Mouse (Mus musculus): ENCODE measurements around the gene Pea15a. TPM values are rescaled to one million over a fixed set of nuclear protein-coding genes. Genes with fewer than 3 reads are reported as not detected.

Gene Pea15a
- total RNA-seq, 2 experiments from 2014 or later: 113 TPM

DNA sequence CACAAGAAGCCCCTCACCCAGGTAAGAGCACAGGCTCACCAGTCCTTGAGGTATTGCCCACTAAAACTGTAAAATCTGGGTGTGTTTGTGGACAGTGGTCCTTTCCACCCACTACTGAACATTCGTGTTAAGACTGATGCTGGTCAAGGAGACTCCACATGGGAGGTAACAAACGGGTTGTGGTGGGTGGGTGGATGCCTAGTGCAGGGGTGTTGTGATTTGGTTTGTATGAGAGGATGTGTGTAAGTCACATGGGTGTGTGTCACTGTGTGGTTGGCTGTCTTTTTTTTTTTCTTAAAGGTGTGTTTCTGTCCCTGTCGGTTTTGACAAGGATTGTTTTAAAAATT lies 890 bp downstream of the Pea15a start:
- DNase-seq (ENCODE audit: low spot score in 2 of 2): no peak

DNA sequence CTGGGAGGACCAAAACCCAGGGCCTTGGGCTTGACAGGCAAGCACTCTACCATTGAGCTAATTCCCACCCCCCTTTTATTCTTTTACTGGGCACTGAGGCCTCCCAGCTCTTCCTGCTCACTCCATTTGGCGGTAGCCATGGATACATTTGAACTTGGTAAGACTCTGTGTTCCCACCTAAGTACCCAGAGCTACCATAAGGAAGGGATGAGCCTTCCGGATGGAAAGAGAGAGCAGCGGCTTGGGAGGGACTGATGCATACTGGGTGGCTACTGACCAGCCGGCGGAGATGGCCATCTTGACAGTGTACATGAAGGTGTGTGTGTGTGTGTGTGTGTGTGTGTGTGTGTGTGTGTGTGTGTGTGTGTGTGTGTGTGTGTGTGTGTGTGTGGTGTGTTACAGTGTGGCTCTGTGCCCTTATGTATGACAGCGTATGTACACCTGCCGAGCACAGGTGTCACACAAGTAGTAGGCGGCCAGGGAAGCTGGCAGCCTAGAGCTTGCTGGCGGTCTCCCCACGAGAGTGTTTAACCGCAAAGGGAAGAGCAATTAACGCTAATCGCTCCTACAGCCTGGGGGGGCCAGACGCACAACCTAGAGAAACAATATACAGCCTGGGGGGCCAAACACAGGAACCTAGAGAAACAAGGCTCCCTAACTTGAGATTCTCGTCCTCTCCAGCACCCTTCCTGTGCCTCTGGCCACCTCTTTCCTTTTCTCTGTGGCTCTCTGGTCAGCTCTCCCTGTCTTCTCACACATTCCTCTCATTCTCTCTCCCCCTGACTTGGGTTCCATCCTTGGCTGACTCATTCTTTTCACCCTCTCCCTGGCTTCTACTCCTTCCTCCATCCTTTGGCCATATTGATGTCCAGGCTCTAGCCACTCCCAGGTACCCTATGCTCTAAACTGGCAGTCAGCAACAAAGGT lies 1.5 kb downstream of the Pea15a start:
- no peak for DNase-seq (ENCODE audit: low spot score in 2 of 2)

DNA sequence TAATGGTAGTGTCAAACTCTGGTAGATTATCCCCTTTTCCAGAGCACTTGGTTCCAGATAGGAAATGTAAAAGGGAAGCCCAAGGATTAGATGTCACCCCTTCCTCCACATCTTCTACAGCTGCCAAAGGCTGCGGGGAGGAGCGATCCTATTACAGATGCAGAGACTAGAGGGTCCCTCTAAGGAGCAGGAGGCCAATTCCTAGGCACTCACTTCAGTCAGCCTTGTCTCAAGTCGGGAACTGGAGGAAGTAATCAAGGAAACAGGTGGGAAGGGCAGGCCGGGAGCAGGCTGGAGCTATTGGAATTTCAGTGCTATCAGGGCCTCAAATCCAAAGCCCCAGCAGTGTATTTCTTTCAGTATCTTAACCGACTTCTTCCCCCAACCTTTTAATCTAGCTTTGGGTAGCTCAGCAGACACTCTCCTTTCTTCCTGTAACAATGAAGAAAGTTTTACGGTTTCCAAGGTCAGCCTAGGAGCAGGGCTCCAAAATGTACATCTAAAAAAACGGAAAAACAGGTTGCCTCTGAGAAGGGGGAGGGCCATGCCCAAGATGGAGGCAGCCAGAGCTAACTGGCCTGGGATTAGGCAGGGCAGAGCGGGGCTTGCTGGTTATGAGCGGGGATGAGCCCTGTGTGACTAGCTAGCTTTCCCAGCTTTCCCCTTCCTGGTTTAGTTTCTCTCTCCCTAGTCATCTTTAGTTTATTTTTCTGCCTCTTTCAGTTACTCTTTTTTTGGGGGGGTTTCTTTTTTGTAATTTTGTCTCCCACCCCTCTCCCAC lies 2.4 kb downstream of the Pea15a start:
- DNase-seq (ENCODE audit: low spot score in 2 of 2): no peak

DNA sequence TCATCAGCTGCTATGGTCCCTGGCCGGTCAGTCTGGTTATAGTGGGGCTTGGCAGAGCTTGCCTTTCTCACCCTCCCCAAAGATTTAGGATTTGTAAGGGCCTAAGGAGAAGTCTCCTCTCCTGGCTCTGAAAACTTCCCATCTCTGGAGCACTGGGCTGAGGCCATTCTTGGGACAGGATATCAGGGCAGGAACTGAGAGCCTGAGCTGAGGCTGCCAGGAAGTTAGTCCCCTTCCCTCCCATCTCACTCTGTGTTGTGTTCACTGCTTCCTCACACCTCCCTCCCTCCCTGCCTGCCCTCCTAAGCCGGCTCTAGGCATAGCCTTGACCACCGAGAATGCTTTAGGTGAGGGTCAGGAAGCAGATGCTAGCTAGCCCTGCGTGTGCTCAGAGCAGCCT lies 3.0 kb downstream of the Pea15a start:
- no peak for DNase-seq (ENCODE audit: low spot score in 2 of 2)

DNA sequence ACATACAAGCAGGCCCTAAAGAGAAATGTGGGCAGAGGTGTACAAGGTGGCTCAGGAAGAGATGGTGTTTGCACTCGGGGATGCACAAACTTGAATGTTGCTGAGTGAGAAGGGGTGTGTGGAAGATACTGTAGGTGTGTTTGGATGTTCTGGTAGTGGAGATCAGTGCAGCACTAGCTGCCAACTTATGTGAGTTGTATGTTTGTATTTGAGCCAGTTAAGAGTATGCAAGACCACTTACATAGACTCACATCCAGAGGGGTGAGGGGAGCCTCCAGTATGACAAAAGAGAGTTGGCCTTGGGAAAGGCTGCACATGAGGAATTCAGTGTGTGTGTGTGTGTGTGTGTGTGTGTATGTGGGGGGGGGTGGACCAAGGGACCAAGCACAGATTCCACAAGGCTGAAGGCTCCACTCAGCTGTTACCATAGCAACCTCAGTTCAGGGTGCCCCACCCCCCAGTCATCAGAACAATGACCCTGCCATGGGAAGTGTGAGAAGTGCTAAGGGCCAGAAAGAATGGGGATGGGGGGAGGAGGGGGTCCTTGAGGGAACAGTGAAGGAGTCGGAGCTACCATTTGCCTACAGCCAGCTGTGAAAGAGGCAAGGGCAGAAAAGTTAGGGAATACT lies 3.6 kb downstream of the Pea15a start:
- no peak for DNase-seq (ENCODE audit: low spot score in 2 of 2)

DNA sequence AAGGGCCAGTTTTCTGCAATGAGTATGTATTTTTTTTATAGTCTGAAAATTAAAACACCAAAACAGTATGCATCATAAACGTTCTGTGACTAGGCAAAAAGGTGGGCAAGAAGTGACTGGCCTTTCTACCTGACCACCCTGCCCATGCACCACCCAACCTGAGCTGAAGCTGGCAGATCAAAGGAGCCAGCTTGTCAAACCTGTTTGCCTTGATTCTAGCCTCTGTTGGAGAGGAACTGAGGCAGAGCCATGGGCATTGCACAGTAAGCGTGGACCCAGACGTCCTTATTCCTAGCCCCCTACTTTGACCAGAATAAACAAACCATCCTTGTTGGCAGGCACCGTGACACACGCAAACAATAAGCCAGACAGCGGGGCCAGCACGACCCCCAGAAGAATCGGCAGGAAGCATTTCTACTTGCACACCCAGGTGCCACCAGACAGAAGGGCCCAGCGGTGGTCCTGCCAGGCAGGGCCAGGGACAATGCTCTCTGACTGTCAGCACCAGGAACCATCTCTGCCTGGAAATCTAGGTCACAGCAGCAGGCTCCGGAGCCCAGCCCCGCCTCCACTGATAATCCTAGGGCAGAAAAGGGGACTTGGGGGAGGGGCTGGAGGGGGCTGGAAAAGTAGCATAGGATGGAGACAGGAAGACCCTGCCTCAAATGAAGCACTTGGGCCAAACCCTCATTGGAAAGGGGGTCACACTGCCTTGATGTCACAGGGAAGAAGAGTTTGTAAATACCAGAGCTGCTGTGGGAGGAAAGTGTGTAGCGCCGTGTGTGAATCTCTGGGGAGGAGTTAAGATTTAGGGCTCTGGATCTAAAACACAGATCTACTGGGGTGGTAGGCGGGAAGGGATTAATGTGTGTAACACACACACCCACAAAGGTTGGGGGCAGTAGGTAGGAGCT lies 4.4 kb downstream of the Pea15a start:
- no peak for DNase-seq (ENCODE audit: low spot score in 2 of 2)

DNA sequence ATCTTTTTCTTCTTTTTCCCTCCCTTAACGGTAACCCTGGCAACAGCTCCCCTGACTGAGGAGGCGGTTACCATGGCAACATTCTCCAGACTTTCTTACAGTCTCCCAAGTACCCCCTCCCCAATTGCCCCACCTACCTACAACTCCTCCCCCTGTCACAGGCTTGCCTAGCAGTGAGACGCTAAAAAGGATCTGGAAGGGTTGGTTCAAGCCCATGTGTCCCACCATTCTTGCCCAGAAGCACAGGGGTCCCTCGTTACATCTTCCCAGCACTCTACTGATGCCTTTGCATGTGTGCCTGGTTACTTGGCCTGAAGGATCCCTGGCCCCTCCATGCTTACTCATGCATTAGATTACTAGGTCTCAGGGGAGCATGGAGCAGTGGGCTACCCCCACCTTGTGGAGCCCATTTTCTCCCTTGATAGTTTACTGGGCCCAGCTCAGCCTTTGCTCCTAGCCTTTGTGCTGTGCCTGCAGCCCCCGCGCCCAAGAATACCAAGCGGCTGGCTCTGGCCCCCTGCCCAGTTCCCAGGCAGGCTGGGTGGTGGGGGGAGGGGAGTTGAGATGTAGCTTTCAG lies 5.6 kb downstream of the Pea15a start:
- DNase-seq (ENCODE audit: low spot score in 2 of 2): no peak

DNA sequence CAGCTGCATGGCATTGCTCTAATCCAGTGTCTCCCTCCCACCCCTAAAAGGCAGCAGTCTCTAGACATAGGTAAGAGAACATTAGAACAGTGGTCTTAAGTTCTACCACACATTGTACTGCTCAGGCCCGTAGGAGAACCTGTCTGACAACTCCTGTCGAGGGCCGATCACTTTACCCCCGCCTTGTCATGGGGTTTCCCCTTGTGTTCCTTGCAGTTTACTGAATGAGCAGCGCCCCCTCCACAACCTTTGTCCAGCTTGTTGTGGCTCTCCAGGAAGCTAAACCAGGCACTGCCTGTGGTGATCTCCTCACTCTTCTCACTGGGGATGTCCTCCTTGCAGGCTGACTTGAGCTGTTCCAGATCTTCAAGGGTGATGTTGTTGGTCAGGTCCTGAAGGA lies 6.4 kb downstream of the Pea15a start:
- no peak for DNase-seq (ENCODE audit: low spot score in 2 of 2)

DNA sequence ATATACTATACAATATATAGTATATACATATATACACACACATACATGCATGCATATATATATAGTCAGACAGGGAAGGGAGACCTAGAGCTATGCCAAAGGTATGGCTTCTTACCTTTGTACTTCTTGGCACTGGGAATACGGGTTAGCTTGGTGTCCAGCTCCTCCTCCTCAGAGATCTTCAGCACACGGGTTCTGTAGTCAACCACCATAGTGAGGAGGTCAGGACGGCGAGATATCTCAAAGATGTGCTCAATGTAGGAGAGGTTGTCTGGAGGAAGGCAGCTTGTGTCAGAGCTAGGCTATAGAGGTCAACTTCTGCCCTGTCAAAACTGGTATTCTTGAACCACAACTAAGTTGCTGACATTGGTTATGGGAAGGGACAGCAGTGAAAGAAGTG lies 7.6 kb downstream of the Pea15a start:
- DNase-seq (ENCODE audit: low spot score in 2 of 2): no peak

DNA sequence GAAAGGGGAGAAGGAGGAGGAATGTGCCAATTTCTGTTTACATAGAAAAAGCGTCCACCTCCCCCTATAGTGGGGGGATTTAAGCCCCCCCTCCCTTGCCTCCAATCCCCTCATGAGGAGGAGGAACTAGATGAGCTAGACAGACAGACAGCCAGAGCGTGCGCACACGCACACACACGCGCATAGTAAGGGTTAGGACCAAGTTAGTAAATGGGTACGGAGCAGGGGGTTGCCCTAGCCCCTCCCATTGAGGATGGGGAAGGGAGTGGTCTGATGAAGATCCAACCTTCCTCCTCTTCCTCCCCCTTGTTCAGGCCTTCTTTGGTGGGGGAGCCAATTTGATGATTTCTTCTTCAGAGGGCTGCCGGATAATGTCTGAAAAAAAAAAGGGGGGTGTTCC lies 8.3 kb downstream of the Pea15a start:
- no peak for DNase-seq (ENCODE audit: low spot score in 2 of 2)

DNA sequence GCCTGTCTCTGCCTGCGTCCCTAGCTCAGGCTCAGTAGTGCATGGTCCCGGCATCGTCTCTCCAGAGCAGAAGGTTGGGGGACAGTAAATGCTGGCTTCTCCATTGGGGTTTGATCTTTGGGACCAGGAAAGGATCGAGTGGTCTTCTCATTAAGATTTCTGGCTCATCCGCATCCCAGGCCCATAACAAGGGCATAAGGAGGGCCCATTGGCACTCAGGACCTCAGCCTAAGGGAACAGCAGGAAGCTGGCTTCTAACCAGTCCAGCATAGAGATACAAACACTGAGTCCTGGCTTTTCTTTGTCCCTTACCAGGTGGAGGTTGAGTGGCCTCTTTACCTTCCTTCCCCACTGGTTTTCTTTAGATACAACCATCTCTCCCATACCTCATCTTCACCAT lies 8.8 kb downstream of the Pea15a start:
- no peak for DNase-seq (ENCODE audit: low spot score in 2 of 2)

DNA sequence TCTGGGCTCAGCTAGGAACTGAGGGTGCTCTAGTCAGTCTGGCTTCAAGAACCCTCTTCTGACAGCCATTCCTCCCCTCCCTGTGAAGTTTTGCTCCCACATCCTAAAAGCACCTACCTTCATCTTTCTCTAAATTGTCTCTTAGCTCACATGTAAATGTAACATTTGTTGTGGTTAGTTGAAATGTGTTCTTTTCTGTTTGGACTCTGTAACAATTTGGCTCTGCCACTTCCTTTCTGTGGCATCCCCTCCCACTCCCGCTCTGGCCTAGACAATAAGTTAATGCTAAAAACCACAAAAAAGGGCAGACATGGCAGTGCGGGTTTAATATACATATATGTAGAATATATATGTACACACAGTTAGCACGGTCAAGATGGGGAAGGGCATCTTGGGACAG lies 9.5 kb downstream of the Pea15a start:
- DNase-seq (ENCODE audit: low spot score in 2 of 2): no peak

DNA sequence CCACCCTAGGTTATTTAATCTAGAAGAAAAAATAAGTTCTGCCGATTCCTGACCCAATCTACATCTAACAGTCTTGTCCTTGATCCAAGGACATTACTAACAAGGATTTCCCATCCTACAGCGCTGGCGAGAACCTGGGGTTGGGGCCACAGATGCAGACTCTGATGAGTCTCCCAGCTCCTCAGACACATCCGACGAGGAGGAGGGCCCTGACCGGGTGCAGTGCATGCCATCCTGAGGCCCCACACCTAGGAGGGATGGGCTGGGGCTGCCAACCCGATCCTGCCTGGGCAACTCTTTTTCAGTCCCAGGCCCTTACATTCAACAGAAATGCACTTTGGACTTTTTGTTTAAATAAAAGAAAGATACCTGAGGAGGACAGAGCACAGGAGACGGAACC lies 12.2 kb downstream of the Pea15a start:
- DNase-seq (ENCODE audit: low spot score in 2 of 2): peak in 1 of 2 experiments; percentile 8

DNA sequence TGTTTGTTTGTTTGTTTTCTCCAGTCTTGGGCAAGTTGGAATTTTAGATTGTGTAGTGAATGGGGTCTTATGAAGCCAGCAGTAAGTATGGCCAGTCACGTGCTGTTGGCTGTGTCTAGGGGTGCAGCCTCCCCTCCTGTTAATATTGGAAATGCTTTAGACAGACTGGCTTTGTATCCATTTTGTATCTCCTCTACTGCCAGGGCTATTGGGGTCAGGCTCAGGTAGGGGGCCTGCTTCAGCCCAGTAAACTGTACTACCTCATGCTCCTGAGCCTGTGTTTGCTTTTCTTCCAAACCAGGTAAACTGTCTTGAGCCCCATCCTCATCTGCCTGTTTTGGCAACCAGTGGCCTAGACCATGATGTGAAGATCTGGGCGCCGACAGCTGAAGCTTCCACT lies 14.4 kb downstream of the Pea15a start:
- no peak for DNase-seq (ENCODE audit: low spot score in 2 of 2)

DNA sequence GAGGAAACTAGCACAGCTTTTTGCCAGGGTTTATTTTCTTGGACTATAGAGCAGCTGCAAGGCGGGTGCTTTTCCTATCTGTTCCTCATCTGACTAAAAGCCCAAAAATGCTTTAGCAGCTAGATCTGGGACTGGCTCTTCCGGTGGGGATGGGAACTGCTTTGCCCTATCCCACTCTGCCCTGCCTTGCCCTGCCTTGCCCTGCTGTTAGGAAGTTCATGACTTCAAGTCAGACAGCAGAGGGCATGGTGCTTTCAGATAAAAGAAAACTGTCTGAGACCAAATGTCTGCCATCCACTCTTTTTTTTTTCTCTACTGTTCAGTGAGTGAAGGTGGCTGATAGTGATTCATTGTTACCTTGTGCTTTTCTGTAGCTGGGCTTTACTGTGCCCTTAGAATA lies 15.0 kb downstream of the Pea15a start:
- DNase-seq (ENCODE audit: low spot score in 2 of 2): no peak

DNA sequence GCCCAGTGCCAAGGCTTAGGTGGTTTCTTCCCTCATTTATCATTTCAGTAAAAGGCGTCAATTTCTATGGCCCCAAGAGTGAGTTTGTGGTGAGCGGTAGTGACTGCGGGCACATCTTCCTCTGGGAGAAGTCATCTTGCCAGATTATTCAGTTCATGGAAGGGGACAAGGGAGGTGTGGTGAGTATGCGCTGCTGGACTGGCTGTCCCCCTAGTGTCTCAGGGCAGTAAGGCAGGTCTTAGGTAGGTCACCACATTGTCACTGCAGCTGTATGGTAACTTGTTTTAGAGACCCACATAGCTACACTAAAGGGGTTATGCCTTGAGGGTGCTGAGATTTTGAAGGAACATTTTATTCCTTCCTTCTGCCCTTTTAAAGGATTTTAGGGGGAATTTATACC lies 17.7 kb downstream of the Pea15a start:
- DNase-seq (ENCODE audit: low spot score in 2 of 2): no peak

DNA sequence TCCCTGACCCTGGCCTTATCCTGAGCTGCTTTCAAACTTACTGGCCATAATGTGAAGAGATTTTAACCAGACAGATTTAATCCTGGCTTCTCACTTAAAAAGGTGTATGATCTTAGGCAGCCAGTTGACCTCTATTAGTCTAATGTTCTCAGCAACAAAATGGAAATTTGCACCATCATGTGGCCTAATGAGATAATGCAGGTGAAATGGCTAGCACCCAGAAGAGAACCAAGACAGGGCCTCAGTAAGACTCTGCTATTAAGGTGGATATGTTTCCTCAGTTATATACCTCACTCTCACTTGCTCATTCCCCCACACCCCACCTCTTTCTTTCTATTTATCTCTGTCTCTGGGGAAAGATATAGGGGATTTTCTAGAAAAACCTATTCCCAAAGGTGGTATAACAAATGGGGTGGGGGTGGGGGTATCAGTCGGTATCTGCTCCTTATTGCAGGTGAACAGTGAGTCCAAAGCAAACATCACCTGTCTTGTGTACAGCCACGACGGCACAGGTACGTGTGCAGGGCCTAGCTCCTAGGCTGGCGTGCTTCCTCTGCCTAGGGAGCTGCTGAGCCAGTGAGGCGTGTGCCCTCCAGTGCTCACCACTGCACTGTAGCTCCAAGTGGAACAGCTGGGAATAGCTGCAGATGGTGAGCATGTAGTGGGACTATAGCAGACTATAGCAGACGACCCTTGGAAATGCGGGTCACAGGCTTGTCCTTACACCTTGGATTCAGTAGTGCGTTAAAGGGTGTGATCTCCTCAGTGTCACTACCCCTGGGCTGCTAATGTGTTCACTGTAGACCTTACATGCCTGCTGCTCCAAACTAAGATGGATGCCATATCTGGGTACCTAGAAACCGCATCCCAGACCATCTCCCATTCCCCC lies 20.0 kb downstream of the Pea15a start:
- no peak for DNase-seq (ENCODE audit: low spot score in 2 of 2)

DNA sequence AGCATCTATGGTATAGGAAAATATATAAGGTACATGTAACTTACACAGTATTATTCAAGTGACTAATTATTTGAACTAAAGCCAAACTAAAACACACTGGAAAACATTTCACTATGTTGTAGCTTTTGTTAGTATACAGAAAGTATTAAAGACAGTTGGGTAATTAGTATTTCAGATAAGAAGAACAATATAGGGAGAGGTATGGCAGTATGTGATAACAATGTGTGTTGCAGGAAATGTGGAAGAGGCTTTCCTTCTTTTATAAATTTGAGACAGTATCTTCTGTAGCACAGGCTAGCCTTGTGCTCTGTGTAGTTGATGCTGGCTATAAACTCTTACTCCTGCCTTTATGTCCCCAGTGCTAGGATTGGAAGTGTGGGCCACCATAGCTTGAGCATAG lies 22.7 kb downstream of the Pea15a start:
- DNase-seq (ENCODE audit: low spot score in 2 of 2): no peak

DNA sequence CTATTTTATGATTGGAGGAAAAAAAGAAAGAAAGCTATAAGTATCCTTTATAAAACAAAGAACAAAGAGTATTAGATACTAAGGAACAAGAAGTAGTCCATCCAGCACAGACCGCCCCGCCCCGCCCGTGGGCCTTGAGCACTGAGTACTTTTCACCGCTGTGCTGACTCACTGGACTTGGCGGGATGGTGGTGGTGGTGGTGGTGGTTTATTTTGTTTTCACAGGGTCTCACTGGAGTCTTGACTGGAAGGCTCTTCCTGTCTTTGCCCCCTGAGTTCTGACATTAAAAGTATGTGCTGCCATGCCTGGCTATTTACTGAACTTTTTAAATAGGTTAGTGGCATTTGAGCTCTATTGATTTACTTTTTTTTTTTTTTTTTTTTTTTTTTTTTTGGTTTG lies 23.5 kb downstream of the Pea15a start:
- no peak for DNase-seq (ENCODE audit: low spot score in 2 of 2)

DNA sequence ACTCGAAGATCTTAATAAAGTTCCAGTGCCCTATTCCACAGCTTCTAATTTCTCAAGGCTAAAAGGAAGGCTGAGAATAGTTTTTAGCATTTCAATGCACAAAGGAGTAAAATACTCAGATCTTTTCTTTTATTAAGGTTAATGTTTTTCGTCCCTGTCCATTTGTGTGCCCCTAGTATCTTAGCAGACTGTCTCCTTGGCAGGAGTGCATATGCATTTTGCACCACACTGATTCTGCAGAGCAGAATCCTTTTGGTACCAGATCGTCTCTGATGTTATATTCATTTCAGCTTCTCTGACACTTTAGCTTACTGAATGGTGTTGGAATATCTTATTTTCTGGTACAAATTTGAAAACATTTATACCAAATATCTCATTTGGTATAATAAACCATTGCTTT lies 24.8 kb downstream of the Pea15a start:
- no peak for DNase-seq (ENCODE audit: low spot score in 2 of 2)

Data from gastrocnemius, postnatal 4 days (tissue).